Mouse (Mus musculus): ENCODE measurements around the gene Gm12216.
A peak's percentile ranks its signal among the peaks of the same experiment; 100 is the strongest.

The Gm12216 gene

GRCm38 (mm10) chr11:53747985-53748384 lies 111.1 kb downstream of the Gm12216 start:
- DNase-seq (ENCODE audit: low spot score in 2 of 2), result no peak

- no peak for DNase-seq (ENCODE audit: low spot score in 2 of 2)
These were observed 113.8 kb downstream of the Gm12216 start for GRCm38 (mm10) chr11:53745260-53745659.

GRCm38 (mm10) chr11:53742353-53742752 lies 116.7 kb downstream of the Gm12216 start:
- no peak for DNase-seq (ENCODE audit: low spot score in 2 of 2)

- peak in 1 of 2 experiments; percentile 28 for DNase-seq (ENCODE audit: low spot score in 2 of 2)
These were observed 121.5 kb downstream of the Gm12216 start for GRCm38 (mm10) chr11:53737573-53737946.

GRCm38 (mm10) chr11:53736771-53737572 lies 122.1 kb downstream of the Gm12216 start:
- DNase-seq (ENCODE audit: low spot score in 2 of 2), result peak; percentile 39 to 61

GRCm38 (mm10) chr11:53735682-53736245 lies 123.3 kb downstream of the Gm12216 start:
- peak in 1 of 2 experiments; percentile 55 for DNase-seq (ENCODE audit: low spot score in 2 of 2)

- DNase-seq (ENCODE audit: low spot score in 2 of 2), result no peak
These were observed 123.9 kb downstream of the Gm12216 start for GRCm38 (mm10) chr11:53734970-53735681.

GRCm38 (mm10) chr11:53734431-53734830 lies 124.6 kb downstream of the Gm12216 start:
- DNase-seq (ENCODE audit: low spot score in 2 of 2), result no peak

- no peak for DNase-seq (ENCODE audit: low spot score in 2 of 2)
These were observed 125.2 kb downstream of the Gm12216 start for GRCm38 (mm10) chr11:53733824-53734223.
